Mouse (Mus musculus): ENCODE results near the gene 4930438A08Rik. TPM values are rescaled to one million over a fixed set of nuclear protein-coding genes. Genes with fewer than 3 reads are reported as not detected.
"Not testable (repeated sequence)": the region's sequence is repeated elsewhere in the genome, so short reads cannot be mapped to it uniquely, and the experiment has no call there.

4930438A08Rik gene
- polyA plus RNA-seq (2015; fragmentation: Nextera tagmentation; extraction: Ambion mirVana): not detected in 2 replicates

DNA sequence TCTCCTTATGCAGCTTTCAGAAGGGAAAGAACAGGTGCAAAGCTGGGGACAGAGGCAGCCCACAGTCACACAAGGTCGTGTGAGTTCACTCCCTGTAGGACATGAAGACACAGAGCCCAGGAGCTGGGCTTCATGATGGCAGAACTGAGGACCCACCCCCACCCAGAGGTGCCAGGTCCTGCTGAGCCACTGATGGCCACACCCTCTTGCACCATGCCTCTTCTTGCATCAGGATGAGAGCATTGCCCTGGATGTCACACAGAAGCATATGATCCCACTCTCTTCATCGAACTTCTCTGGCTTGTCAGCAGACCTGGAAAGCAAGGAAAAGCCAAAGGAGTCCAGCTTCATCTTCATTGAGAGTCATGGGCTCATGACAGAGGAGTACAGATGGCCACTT lies at the start of gene 4930438A08Rik:
4930438A08Rik (plus strand) TSS at position 228 of the 400 bp plus-strand sequence.
- H3K4me2 ChIP-seq (replicated peaks): no peak within 1 kb of the TSS
- H3K36me3 ChIP-seq: no peaks in the 10 kb centered on the region
- no peak within 1 kb of the TSS for H3K27ac ChIP-seq (replicated peaks)
- no peak within 1 kb of the TSS for H3K9ac ChIP-seq (replicated peaks)
- no peak within 1 kb of the TSS for H3K4me3 ChIP-seq
- ATAC-seq (replicated peaks): no peak
- H3K9me3 ChIP-seq: no peaks in the 10 kb centered on the region
- H3K27me3 ChIP-seq: no peaks in the 10 kb centered on the region
- no peaks in the 10 kb centered on the region for H3K4me1 ChIP-seq
- WGBS: 55% methylated on average over 2 of the region's 2 CpGs

DNA sequence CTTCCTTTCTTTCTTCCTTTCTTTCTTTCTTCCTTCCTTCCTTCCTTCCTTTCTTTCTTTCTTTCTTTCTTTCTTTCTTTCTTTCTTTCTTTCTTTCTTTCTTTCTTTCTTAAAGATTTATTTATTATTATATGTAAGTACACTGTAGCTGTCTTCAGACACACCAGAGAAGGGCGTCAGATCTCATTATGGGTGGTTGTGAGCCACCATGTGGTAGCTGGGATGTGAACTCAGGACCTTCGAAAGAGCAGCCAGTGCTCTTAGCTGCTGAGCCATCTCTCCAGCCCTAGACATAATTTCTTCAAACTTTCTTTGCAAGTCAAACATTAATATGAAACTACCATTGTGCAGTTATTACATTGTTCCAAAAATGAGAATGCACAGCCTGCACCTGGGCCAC lies 49.7 kb upstream of the 4930438A08Rik start:
- not testable (repeated sequence) for H3K4me2 ChIP-seq (replicated peaks); H3K4me1 ChIP-seq; H3K9me3 ChIP-seq; H3K9ac ChIP-seq (replicated peaks); H3K27me3 ChIP-seq; H3K36me3 ChIP-seq; H3K4me3 ChIP-seq; ATAC-seq (replicated peaks); H3K27ac ChIP-seq (replicated peaks)
- 80% methylated on average over 2 of the region's 2 CpGs for WGBS

- Histone ChIP-seq H3K27me3 (no peaks in the 10 kb centered on the region), H3K27ac (replicated peaks) (no peak overlapping the region), H3K4me2 (replicated peaks) (no peak overlapping the region), H3K4me1 (no peaks in the 10 kb centered on the region), H3K4me3 (no peak overlapping the region), H3K36me3 (no peaks in the 10 kb centered on the region), H3K9ac (replicated peaks) (no peak overlapping the region), H3K9me3 (no peaks in the 10 kb centered on the region)
- WGBS: 10% methylated on average over 5 of the region's 5 CpGs
- no peak for ATAC-seq (replicated peaks)
Observed at GRCm38 (mm10) chr11:58225655-58226054, 48.9 kb upstream of the 4930438A08Rik start.

DNA sequence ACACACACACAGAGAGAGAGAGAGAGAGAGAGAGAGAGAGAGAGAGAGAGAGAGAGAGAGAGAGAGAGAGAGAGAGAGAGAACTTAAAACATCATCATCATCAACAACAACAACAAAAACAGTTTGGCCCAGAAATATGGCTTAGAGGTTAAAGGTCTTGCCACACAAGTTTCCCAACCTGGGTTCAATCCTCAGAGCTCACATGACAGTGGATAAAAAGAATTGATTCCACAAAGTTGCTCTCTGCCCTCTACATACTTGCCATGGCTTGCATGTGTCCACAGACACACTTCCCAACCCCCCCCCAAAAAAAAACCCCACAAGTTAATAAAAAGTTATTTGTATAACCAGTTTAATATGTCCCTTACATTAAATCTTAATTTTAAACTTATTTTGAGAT lies 48.2 kb upstream of the 4930438A08Rik start:
- no peak overlapping the region for H3K9ac ChIP-seq (replicated peaks)
- no peak for ATAC-seq (replicated peaks)
- H3K36me3 ChIP-seq: no peaks in the 10 kb centered on the region
- no peaks in the 10 kb centered on the region for H3K9me3 ChIP-seq
- no peak overlapping the region for H3K4me2 ChIP-seq (replicated peaks)
- no peak overlapping the region for H3K27ac ChIP-seq (replicated peaks)
- no peak overlapping the region for H3K4me3 ChIP-seq
- H3K27me3 ChIP-seq: no peaks in the 10 kb centered on the region
- no peaks in the 10 kb centered on the region for H3K4me1 ChIP-seq

DNA sequence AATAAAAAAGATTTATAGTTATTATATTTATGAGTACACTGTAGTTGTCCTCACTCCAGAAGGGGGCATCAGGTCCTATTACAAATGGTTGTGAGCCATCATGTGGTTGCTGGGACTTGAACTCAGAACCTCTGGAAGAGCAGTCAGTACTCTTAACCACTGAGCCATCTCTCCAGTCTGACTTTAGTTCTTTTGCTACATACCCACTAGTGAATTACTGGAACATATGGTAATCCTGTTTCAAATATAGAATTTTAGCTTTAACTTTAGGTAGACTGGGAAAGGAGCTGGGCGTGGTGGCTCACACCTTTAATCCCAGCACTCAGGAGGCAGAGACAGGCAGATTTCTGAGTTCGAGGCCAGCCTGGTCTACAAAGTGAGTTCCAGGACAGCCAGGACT lies 46.6 kb upstream of the 4930438A08Rik start:
- not testable (repeated sequence) for ATAC-seq (replicated peaks); H3K36me3 ChIP-seq
- WGBS: 94% methylated on average over 2 of the region's 2 CpGs

DNA sequence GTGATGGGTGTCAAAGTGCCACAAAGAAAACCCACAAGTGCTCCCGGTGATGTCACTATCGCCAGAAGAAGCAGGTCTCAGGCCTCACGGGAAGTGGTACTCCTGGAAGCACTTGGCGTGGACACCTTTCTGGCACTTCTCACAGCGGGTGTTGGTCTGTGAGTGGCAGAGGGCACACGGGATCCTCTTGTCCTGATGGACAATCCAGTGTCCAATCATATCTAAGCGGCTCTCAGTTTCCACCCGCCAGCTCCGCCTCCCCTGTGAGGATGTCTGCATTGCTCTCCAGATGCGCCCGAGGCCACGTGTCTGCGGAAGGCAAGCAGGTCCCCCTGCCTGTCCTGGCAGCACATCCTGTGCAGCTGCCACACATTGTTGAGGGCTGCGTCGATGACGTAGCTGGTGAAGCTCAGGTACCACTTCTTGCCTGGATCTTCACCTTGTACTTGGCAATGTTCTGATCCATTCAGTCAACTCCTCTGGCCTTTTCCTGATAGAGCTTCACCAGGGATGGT lies 44.1 kb upstream of the 4930438A08Rik start:
- ATAC-seq (replicated peaks): no peak
- 77% methylated on average over 16 of the region's 16 CpGs for WGBS

More for the DNA sequence above, 46.6 kb upstream of the 4930438A08Rik start:
- not testable (repeated sequence) for H3K9ac ChIP-seq (replicated peaks); H3K27ac ChIP-seq (replicated peaks); H3K4me2 ChIP-seq (replicated peaks); H3K4me3 ChIP-seq; H3K4me1 ChIP-seq; H3K9me3 ChIP-seq; H3K27me3 ChIP-seq

DNA sequence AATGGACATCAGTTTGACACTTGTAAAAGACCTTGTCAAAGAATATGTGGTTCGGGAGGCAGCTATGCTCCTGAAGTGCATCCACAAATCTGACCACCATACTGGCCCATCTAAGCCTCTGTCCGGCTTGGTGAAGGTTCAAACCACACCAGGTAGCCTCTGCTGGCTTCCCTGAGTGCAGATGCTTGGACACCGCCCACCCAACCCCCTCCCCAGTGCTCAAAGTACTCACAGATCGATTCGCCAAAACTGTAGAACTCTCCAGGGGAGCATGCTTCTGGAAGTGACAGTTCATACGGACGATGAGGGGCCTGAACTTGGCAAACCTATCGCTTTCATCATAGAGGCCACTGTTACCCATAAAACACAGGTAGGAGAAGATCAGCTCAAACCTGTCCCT lies 43.4 kb upstream of the 4930438A08Rik start:
- Histone ChIP-seq H3K9ac (replicated peaks) (no peak overlapping the region), H3K36me3 (no peaks in the 10 kb centered on the region), H3K27ac (replicated peaks) (no peak overlapping the region), H3K4me3 (no peak overlapping the region), H3K27me3 (no peaks in the 10 kb centered on the region), H3K4me1 (no peaks in the 10 kb centered on the region), H3K4me2 (replicated peaks) (no peak overlapping the region), H3K9me3 (no peaks in the 10 kb centered on the region)
- no peak for ATAC-seq (replicated peaks)
- 91% methylated on average over 8 of the region's 8 CpGs for WGBS

More for the DNA sequence above, 44.1 kb upstream of the 4930438A08Rik start:
- H3K4me3 ChIP-seq: no peak overlapping the region
- no peaks in the 10 kb centered on the region for H3K4me1 ChIP-seq
- no peak overlapping the region for H3K9ac ChIP-seq (replicated peaks)
- H3K36me3 ChIP-seq: no peaks in the 10 kb centered on the region
- H3K27me3 ChIP-seq: no peaks in the 10 kb centered on the region
- no peak overlapping the region for H3K4me2 ChIP-seq (replicated peaks)
- no peaks in the 10 kb centered on the region for H3K9me3 ChIP-seq
- no peak overlapping the region for H3K27ac ChIP-seq (replicated peaks)

DNA sequence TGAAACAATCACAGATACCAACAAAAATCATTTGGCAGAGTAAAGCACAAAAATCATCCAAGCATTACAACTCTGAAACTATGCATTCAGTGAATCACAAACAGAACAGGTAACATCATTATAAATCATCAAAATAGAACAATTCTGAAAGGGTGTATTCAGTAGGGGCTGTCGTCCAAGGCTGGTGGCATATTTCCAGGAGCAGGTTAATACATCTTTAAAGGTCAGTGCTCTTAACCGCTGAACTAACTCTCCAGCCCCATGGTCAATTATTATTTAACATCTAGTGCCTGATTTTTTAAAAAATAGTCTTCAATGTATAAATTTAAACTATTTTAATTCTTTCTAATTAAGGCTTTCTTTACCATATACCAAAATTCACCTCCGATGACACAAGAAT lies 40.0 kb upstream of the 4930438A08Rik start:
- WGBS: 73% methylated on average over 3 of the region's 3 CpGs
- not testable (repeated sequence) for ATAC-seq (replicated peaks); H3K4me1 ChIP-seq; H3K27me3 ChIP-seq; H3K4me2 ChIP-seq (replicated peaks); H3K9ac ChIP-seq (replicated peaks); H3K36me3 ChIP-seq; H3K4me3 ChIP-seq; H3K9me3 ChIP-seq; H3K27ac ChIP-seq (replicated peaks)

DNA sequence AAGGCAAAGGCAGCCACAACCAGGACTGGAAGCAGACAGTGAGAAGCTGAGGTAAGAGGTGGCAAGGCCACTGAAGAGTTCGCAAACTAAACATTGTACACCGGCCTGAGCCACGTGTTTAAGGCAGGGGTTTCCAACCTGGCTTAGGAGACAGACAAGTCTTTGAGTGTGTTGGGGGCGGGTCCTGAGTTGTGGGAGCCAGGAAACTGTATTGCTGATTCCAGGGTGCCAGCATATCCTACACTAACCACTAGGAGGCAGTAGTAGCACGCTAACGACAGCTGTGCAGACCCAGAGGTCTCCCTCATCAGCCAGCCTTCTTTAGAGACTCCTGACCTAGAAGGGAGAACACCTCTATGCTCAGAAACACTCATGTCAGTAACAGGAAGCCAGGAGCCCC lies 39.4 kb upstream of the 4930438A08Rik start:
- Histone ChIP-seq H3K4me2 (replicated peaks) (no peak overlapping the region), H3K4me1 (0 out of 2 replicates have a peak, but pooled peaks cover 6% of the 10 kb centered on the region), H3K9me3 (no peaks in the 10 kb centered on the region), H3K27ac (replicated peaks) (no peak overlapping the region), H3K9ac (replicated peaks) (no peak overlapping the region), H3K27me3 (no peaks in the 10 kb centered on the region), H3K36me3 (no peaks in the 10 kb centered on the region), H3K4me3 (no peak overlapping the region)
- 15% methylated on average over 6 of the region's 6 CpGs for WGBS
- ATAC-seq (replicated peaks): no peak

GRCm38 (mm10) chr11:58238840-58239791 lies 35.5 kb upstream of the 4930438A08Rik start:
- 1% methylated on average over 37 of the region's 37 CpGs for WGBS
- peak overlapping the region; percentile 31 for H3K9ac ChIP-seq (replicated peaks)
- 0 out of 2 replicates have a peak, but pooled peaks cover 6% of the 10 kb centered on the region for H3K4me1 ChIP-seq
- no peaks in the 10 kb centered on the region for H3K9me3 ChIP-seq
- H3K4me3 ChIP-seq: peak overlapping the region; percentile 41
- no peaks in the 10 kb centered on the region for H3K27me3 ChIP-seq
- ATAC-seq (replicated peaks): peak; percentile 83
- H3K36me3 ChIP-seq: no peaks in the 10 kb centered on the region
- peak overlapping the region; percentile 53 for H3K4me2 ChIP-seq (replicated peaks)
- no peak overlapping the region for H3K27ac ChIP-seq (replicated peaks)

- no peak overlapping the region for H3K4me2 ChIP-seq (replicated peaks)
- no peaks in the 10 kb centered on the region for H3K9me3 ChIP-seq
- H3K36me3 ChIP-seq: no peaks in the 10 kb centered on the region
- no peak overlapping the region for H3K27ac ChIP-seq (replicated peaks)
- WGBS: 44% methylated on average over 4 of the region's 4 CpGs
- no peak overlapping the region for H3K9ac ChIP-seq (replicated peaks)
- ATAC-seq (replicated peaks): no peak
- H3K4me1 ChIP-seq: no peaks in the 10 kb centered on the region
- H3K27me3 ChIP-seq: no peaks in the 10 kb centered on the region
- no peak overlapping the region for H3K4me3 ChIP-seq
Observed at GRCm38 (mm10) chr11:58247294-58247693, 27.3 kb upstream of the 4930438A08Rik start.

GRCm38 (mm10) chr11:58249203-58249981 lies 25.2 kb upstream of the 4930438A08Rik start:
- no peaks in the 10 kb centered on the region for H3K4me1 ChIP-seq
- no peak overlapping the region for H3K9ac ChIP-seq (replicated peaks)
- no peak overlapping the region for H3K4me2 ChIP-seq (replicated peaks)
- 86% methylated on average over 7 of the region's 7 CpGs for WGBS
- no peaks in the 10 kb centered on the region for H3K9me3 ChIP-seq
- ATAC-seq (replicated peaks): no peak
- no peaks in the 10 kb centered on the region for H3K27me3 ChIP-seq
- H3K27ac ChIP-seq (replicated peaks): no peak overlapping the region
- no peaks in the 10 kb centered on the region for H3K36me3 ChIP-seq
- H3K4me3 ChIP-seq: no peak overlapping the region
